Mouse (Mus musculus): ENCODE data around the gene Icam4.

- TF ChIP-seq CTCF (IDR thresholded peaks at IDR 0.05; ENCODE audit: borderline replicate concordance, extremely low read depth, insufficient read depth, insufficient read length) (no peak), POLR2A (IDR thresholded peaks at IDR 0.05; ENCODE audit: borderline replicate concordance, extremely low read depth, insufficient read depth, insufficient read length, poor library complexity, severe bottlenecking) (no peak)
These were observed 2.3 kb upstream of the Icam4 start for GRCm38 (mm10) chr9:21026849-21027248.
